Mouse (Mus musculus): Measurements from ENCODE around the gene Ncoa7. TPM values are rescaled to one million over a fixed set of nuclear protein-coding genes. Genes with fewer than 3 reads are reported as not detected.

The Ncoa7 gene
- polyA plus RNA-seq, 1 experiment: 65.5 TPM

- H3K4me3 ChIP-seq (replicated peaks; ENCODE audit: insufficient read depth, low read depth, low read length): no peak overlapping the region
- WGBS: 88% methylated on average over 3 of the region's 3 CpGs
- H3K27me3 ChIP-seq (ENCODE audit: control insufficient read depth, insufficient read depth, low read length): no peaks in the 10 kb centered on the region
- no peak for TF ChIP-seq CTCF (IDR thresholded peaks at IDR 0.05; ENCODE audit: borderline replicate concordance, insufficient read depth, low read depth, low read length)
- TF ChIP-seq POLR2A (IDR thresholded peaks at IDR 0.05; ENCODE audit: borderline replicate concordance, insufficient read depth, low read length): no peak
- no peak overlapping the region for H3K27ac ChIP-seq (ENCODE audit: insufficient read depth, low read length)
- H3K4me1 ChIP-seq (ENCODE audit: control insufficient read depth, insufficient read depth, low read length): no peaks in the 10 kb centered on the region; the same call in 1 of the 2 replicates
- no peak for DNase-seq
These were observed 34.9 kb downstream of the Ncoa7 start for GRCm38 (mm10) chr10:30768250-30768649.

- no peak overlapping the region for H3K4me3 ChIP-seq (replicated peaks; ENCODE audit: insufficient read depth, low read depth, low read length)
- TF ChIP-seq CTCF (IDR thresholded peaks at IDR 0.05; ENCODE audit: borderline replicate concordance, insufficient read depth, low read depth, low read length): no peak
- no peak for TF ChIP-seq POLR2A (IDR thresholded peaks at IDR 0.05; ENCODE audit: borderline replicate concordance, insufficient read depth, low read length)
- 83% methylated on average over 8 of the region's 8 CpGs for WGBS
- 0 out of 2 replicates have a peak, but pooled peaks cover 3% of the 10 kb centered on the region for H3K4me1 ChIP-seq (ENCODE audit: control insufficient read depth, insufficient read depth, low read length)
- no peak for DNase-seq
- H3K27me3 ChIP-seq (ENCODE audit: control insufficient read depth, insufficient read depth, low read length): no peaks in the 10 kb centered on the region
- no peak overlapping the region for H3K27ac ChIP-seq (ENCODE audit: insufficient read depth, low read length)
These were observed 39.9 kb downstream of the Ncoa7 start for GRCm38 (mm10) chr10:30763179-30763770.

- no peaks in the 10 kb centered on the region for H3K27me3 ChIP-seq (ENCODE audit: control insufficient read depth, insufficient read depth, low read length)
These were observed 40.7 kb downstream of the Ncoa7 start for GRCm38 (mm10) chr10:30762284-30762964.

GRCm38 (mm10) chr10:30759360-30760147 is 43.6 kb downstream of the Ncoa7 start:
- 51% methylated on average over 8 of the region's 8 CpGs for WGBS
- Histone ChIP-seq H3K4me3 (replicated peaks; ENCODE audit: insufficient read depth, low read depth, low read length) (no peak overlapping the region), H3K27ac (ENCODE audit: insufficient read depth, low read length) (no peak overlapping the region), H3K27me3 (ENCODE audit: control insufficient read depth, insufficient read depth, low read length) (no peaks in the 10 kb centered on the region), H3K4me1 (ENCODE audit: control insufficient read depth, insufficient read depth, low read length) (0 out of 2 replicates have a peak, but pooled peaks cover 3% of the 10 kb centered on the region)
- no peak for DNase-seq
- TF ChIP-seq POLR2A (IDR thresholded peaks at IDR 0.05; ENCODE audit: borderline replicate concordance, insufficient read depth, low read length) (no peak), CTCF (IDR thresholded peaks at IDR 0.05; ENCODE audit: borderline replicate concordance, insufficient read depth, low read depth, low read length) (no peak)

More at GRCm38 (mm10) chr10:30762284-30762964, 40.7 kb downstream of the Ncoa7 start:
- TF ChIP-seq CTCF (IDR thresholded peaks at IDR 0.05; ENCODE audit: borderline replicate concordance, insufficient read depth, low read depth, low read length) (no peak), POLR2A (IDR thresholded peaks at IDR 0.05; ENCODE audit: borderline replicate concordance, insufficient read depth, low read length) (no peak)
- 89% methylated on average over 4 of the region's 4 CpGs for WGBS
- H3K4me1 ChIP-seq (ENCODE audit: control insufficient read depth, insufficient read depth, low read length): 0 out of 2 replicates have a peak, but pooled peaks cover 3% of the 10 kb centered on the region
- H3K4me3 ChIP-seq (replicated peaks; ENCODE audit: insufficient read depth, low read depth, low read length): no peak overlapping the region
- DNase-seq: no peak
- no peak overlapping the region for H3K27ac ChIP-seq (ENCODE audit: insufficient read depth, low read length)

- H3K27me3 ChIP-seq (ENCODE audit: control insufficient read depth, insufficient read depth, low read length): no peaks in the 10 kb centered on the region
- H3K27ac ChIP-seq (ENCODE audit: insufficient read depth, low read length): no peak overlapping the region
- TF ChIP-seq CTCF (IDR thresholded peaks at IDR 0.05; ENCODE audit: borderline replicate concordance, insufficient read depth, low read depth, low read length) (no peak), POLR2A (IDR thresholded peaks at IDR 0.05; ENCODE audit: borderline replicate concordance, insufficient read depth, low read length) (no peak)
- no peak for DNase-seq
- H3K4me3 ChIP-seq (replicated peaks; ENCODE audit: insufficient read depth, low read depth, low read length): no peak overlapping the region
- 0 out of 2 replicates have a peak, but pooled peaks cover 3% of the 10 kb centered on the region for H3K4me1 ChIP-seq (ENCODE audit: control insufficient read depth, insufficient read depth, low read length)
These were observed 47.1 kb downstream of the Ncoa7 start for GRCm38 (mm10) chr10:30756064-30756463.

GRCm38 (mm10) chr10:30754825-30755457 is 48.2 kb downstream of the Ncoa7 start:
- H3K4me3 ChIP-seq (replicated peaks; ENCODE audit: insufficient read depth, low read depth, low read length): no peak overlapping the region
- TF ChIP-seq POLR2A (IDR thresholded peaks at IDR 0.05; ENCODE audit: borderline replicate concordance, insufficient read depth, low read length): no peak
- TF ChIP-seq CTCF (IDR thresholded peaks at IDR 0.05; ENCODE audit: borderline replicate concordance, insufficient read depth, low read depth, low read length): no peak
- 85% methylated on average over 4 of the region's 4 CpGs for WGBS
- no peaks in the 10 kb centered on the region for H3K4me1 ChIP-seq (ENCODE audit: control insufficient read depth, insufficient read depth, low read length)
- no peaks in the 10 kb centered on the region for H3K27me3 ChIP-seq (ENCODE audit: control insufficient read depth, insufficient read depth, low read length)
- no peak for DNase-seq
- no peak overlapping the region for H3K27ac ChIP-seq (ENCODE audit: insufficient read depth, low read length)

GRCm38 (mm10) chr10:30754082-30754481 is 49.0 kb downstream of the Ncoa7 start:
- DNase-seq: no peak

More at GRCm38 (mm10) chr10:30754082-30754481, 49.0 kb downstream of the Ncoa7 start:
- Histone ChIP-seq H3K4me3 (replicated peaks; ENCODE audit: insufficient read depth, low read depth, low read length) (no peak overlapping the region), H3K27ac (ENCODE audit: insufficient read depth, low read length) (no peak overlapping the region), H3K4me1 (ENCODE audit: control insufficient read depth, insufficient read depth, low read length) (no peaks in the 10 kb centered on the region; the same call in 1 of the 2 replicates), H3K27me3 (ENCODE audit: control insufficient read depth, insufficient read depth, low read length) (no peaks in the 10 kb centered on the region)
- 76% methylated on average over 3 of the region's 3 CpGs for WGBS
- no peak for TF ChIP-seq POLR2A (IDR thresholded peaks at IDR 0.05; ENCODE audit: borderline replicate concordance, insufficient read depth, low read length)
- no peak for TF ChIP-seq CTCF (IDR thresholded peaks at IDR 0.05; ENCODE audit: borderline replicate concordance, insufficient read depth, low read depth, low read length)
